Mouse (Mus musculus): ENCODE results near the gene Anxa7. TPM values are rescaled to one million over a fixed set of nuclear protein-coding genes. Genes with fewer than 3 reads are reported as not detected.

The Anxa7 gene
- polyA plus RNA-seq, 1 experiment from 2014 or later: 8.5 TPM

GRCm38 (mm10) chr14:20478385-20478784, 1.5 kb downstream of the Anxa7 start:
- Histone ChIP-seq H3K27ac (no peak overlapping the region), H3K9me3 (no peaks in the 10 kb centered on the region), H3K4me3 (replicated peaks) (no peak overlapping the region), H3K4me1 (replicated peaks) (peaks cover 4% of the 10 kb centered on the region), H3K27me3 (peaks cover 8% of the 10 kb centered on the region), H3K9ac (replicated peaks) (no peak overlapping the region), H3K36me3 (0 out of 2 replicates have a peak, but pooled peaks cover under 1% of the 10 kb centered on the region), H3K4me2 (replicated peaks) (no peak overlapping the region)
- ATAC-seq: no peak
- WGBS: 57% methylated on average over 3 of the region's 3 CpGs

- Histone ChIP-seq H3K9ac (replicated peaks) (no peak overlapping the region), H3K27me3 (peaks cover 8% of the 10 kb centered on the region), H3K4me1 (replicated peaks) (peaks cover 4% of the 10 kb centered on the region), H3K4me2 (replicated peaks) (no peak overlapping the region), H3K4me3 (replicated peaks) (no peak overlapping the region), H3K9me3 (no peaks in the 10 kb centered on the region), H3K36me3 (no peaks in the 10 kb centered on the region), H3K27ac (no peak overlapping the region)
- 43% methylated on average over 4 of the region's 4 CpGs for WGBS
- no peak for ATAC-seq
Measured at GRCm38 (mm10) chr14:20477261-20478025, 2.5 kb downstream of the Anxa7 start.

GRCm38 (mm10) chr14:20460216-20460615, 19.7 kb downstream of the Anxa7 start:
- H3K9ac ChIP-seq (replicated peaks): no peak overlapping the region
- no peak for ATAC-seq
- no peak overlapping the region for H3K27ac ChIP-seq
- no peak overlapping the region for H3K4me3 ChIP-seq (replicated peaks)
- WGBS: 84% methylated on average over 14 of the region's 14 CpGs
- no peak overlapping the region for H3K4me2 ChIP-seq (replicated peaks)
- no peaks in the 10 kb centered on the region for H3K4me1 ChIP-seq (replicated peaks)
- peaks cover 4% of the 10 kb centered on the region for H3K36me3 ChIP-seq
- no peaks in the 10 kb centered on the region for H3K27me3 ChIP-seq
- no peaks in the 10 kb centered on the region for H3K9me3 ChIP-seq

- H3K9ac ChIP-seq (replicated peaks): no peak overlapping the region
- H3K27me3 ChIP-seq: no peaks in the 10 kb centered on the region
- ATAC-seq: no peak
- H3K9me3 ChIP-seq: no peaks in the 10 kb centered on the region
- H3K4me1 ChIP-seq (replicated peaks): no peaks in the 10 kb centered on the region
- WGBS: 94% methylated on average over 9 of the region's 9 CpGs
- peaks cover 4% of the 10 kb centered on the region; the same call in 1 of the 2 replicates for H3K36me3 ChIP-seq
- H3K4me2 ChIP-seq (replicated peaks): no peak overlapping the region
- no peak overlapping the region for H3K27ac ChIP-seq
- H3K4me3 ChIP-seq (replicated peaks): no peak overlapping the region
Measured at GRCm38 (mm10) chr14:20458378-20458777, 21.6 kb downstream of the Anxa7 start.

- no peak for ATAC-seq
- whole genome bisulfite sequencing: 95% methylated on average over 5 of the region's 5 CpGs
- no peak overlapping the region for H3K4me3 ChIP-seq (replicated peaks)
- no peak overlapping the region for H3K4me2 ChIP-seq (replicated peaks)
- H3K9me3 ChIP-seq: no peaks in the 10 kb centered on the region
- 0 out of 2 replicates have a peak, but pooled peaks cover 5% of the 10 kb centered on the region for H3K4me1 ChIP-seq (replicated peaks)
- no peak overlapping the region for H3K27ac ChIP-seq
- no peaks in the 10 kb centered on the region for H3K27me3 ChIP-seq
- no peak overlapping the region for H3K9ac ChIP-seq (replicated peaks)
- H3K36me3 ChIP-seq: no peaks in the 10 kb centered on the region
Measured at GRCm38 (mm10) chr14:20452929-20453328, 27.0 kb downstream of the Anxa7 start.

GRCm38 (mm10) chr14:20451765-20452331, 28.1 kb downstream of the Anxa7 start, which contains the start of gene Cfap70:
Gene Cfap70, minus strand, starts transcription at chr14:20452226.
- Histone ChIP-seq H3K36me3 (no peaks in the 10 kb centered on the region), H3K4me3 (replicated peaks) (peak within 1 kb of the TSS; percentile 38), H3K27me3 (no peaks in the 10 kb centered on the region), H3K9me3 (no peaks in the 10 kb centered on the region), H3K4me1 (replicated peaks) (0 out of 2 replicates have a peak, but pooled peaks cover 5% of the 10 kb centered on the region), H3K4me2 (replicated peaks) (peak within 1 kb of the TSS; percentile 56), H3K9ac (replicated peaks) (peak within 1 kb of the TSS; percentile 17; the same call in 1 of the 2 replicates), H3K27ac (no peak within 1 kb of the TSS)
- 3% methylated on average over 15 of the region's 15 CpGs for WGBS
- peak; percentile 66 for ATAC-seq

GRCm38 (mm10) chr14:20451302-20451701, 28.6 kb downstream of the Anxa7 start:
- Histone ChIP-seq H3K9me3 (no peaks in the 10 kb centered on the region), H3K4me2 (replicated peaks) (peak overlapping the region; percentile 56), H3K27ac (no peak overlapping the region), H3K4me1 (replicated peaks) (0 out of 2 replicates have a peak, but pooled peaks cover 5% of the 10 kb centered on the region), H3K27me3 (no peaks in the 10 kb centered on the region), H3K4me3 (replicated peaks) (peak overlapping the region; percentile 38), H3K9ac (replicated peaks) (peak overlapping the region; percentile 17; the same call in 1 of the 2 replicates), H3K36me3 (no peaks in the 10 kb centered on the region)
- 0 out of 2 replicates have a peak, but pooled peaks have one; percentile 20 for ATAC-seq
- 14% methylated on average over 2 of the region's 2 CpGs for WGBS

- 64% methylated on average over 12 of the region's 12 CpGs for WGBS
- no peak for ATAC-seq
Measured at GRCm38 (mm10) chr14:20447209-20447608, 32.7 kb downstream of the Anxa7 start.

GRCm38 (mm10) chr14:20442252-20442651, 37.7 kb downstream of the Anxa7 start:
- H3K36me3 ChIP-seq: no peaks in the 10 kb centered on the region
- ATAC-seq: 0 out of 2 replicates have a peak, but pooled peaks have one; percentile 30
- H3K27me3 ChIP-seq: no peaks in the 10 kb centered on the region
- no peak overlapping the region for H3K4me3 ChIP-seq (replicated peaks)
- no peaks in the 10 kb centered on the region for H3K9me3 ChIP-seq
- no peak overlapping the region; the same call in 1 of the 2 replicates for H3K9ac ChIP-seq (replicated peaks)
- H3K4me2 ChIP-seq (replicated peaks): 0 out of 2 replicates have a peak overlapping the region, but pooled peaks have one; percentile 9
- no peak overlapping the region for H3K27ac ChIP-seq
- WGBS: 38% methylated on average over 17 of the region's 17 CpGs
- peaks cover 3% of the 10 kb centered on the region; the same call in 1 of the 2 replicates for H3K4me1 ChIP-seq (replicated peaks)

More at GRCm38 (mm10) chr14:20447209-20447608, 32.7 kb downstream of the Anxa7 start:
- Histone ChIP-seq H3K9me3 (no peaks in the 10 kb centered on the region), H3K36me3 (no peaks in the 10 kb centered on the region), H3K9ac (replicated peaks) (no peak overlapping the region), H3K4me3 (replicated peaks) (no peak overlapping the region), H3K4me2 (replicated peaks) (no peak overlapping the region), H3K27me3 (no peaks in the 10 kb centered on the region), H3K27ac (no peak overlapping the region), H3K4me1 (replicated peaks) (peaks cover 8% of the 10 kb centered on the region; the same call in 1 of the 2 replicates)

- H3K9me3 ChIP-seq: no peaks in the 10 kb centered on the region
- 77% methylated on average over 6 of the region's 6 CpGs for WGBS
- H3K9ac ChIP-seq (replicated peaks): no peak overlapping the region
- ATAC-seq: no peak
- H3K4me2 ChIP-seq (replicated peaks): no peak overlapping the region
- no peaks in the 10 kb centered on the region for H3K36me3 ChIP-seq
- no peak overlapping the region for H3K27ac ChIP-seq
- no peaks in the 10 kb centered on the region for H3K4me1 ChIP-seq (replicated peaks)
- no peaks in the 10 kb centered on the region for H3K27me3 ChIP-seq
- no peak overlapping the region for H3K4me3 ChIP-seq (replicated peaks)
Measured at GRCm38 (mm10) chr14:20436976-20437375, 43.0 kb downstream of the Anxa7 start.

GRCm38 (mm10) chr14:20432420-20432819, 47.5 kb downstream of the Anxa7 start:
- Histone ChIP-seq H3K9ac (replicated peaks) (no peak overlapping the region), H3K4me2 (replicated peaks) (no peak overlapping the region), H3K27ac (no peak overlapping the region), H3K4me1 (replicated peaks) (no peaks in the 10 kb centered on the region), H3K4me3 (replicated peaks) (no peak overlapping the region), H3K27me3 (no peaks in the 10 kb centered on the region), H3K9me3 (no peaks in the 10 kb centered on the region), H3K36me3 (no peaks in the 10 kb centered on the region)
- ATAC-seq: no peak
- 92% methylated on average over 4 of the region's 4 CpGs for WGBS

- Histone ChIP-seq H3K4me3 (replicated peaks) (no peak overlapping the region), H3K9ac (replicated peaks) (no peak overlapping the region), H3K9me3 (no peaks in the 10 kb centered on the region), H3K4me1 (replicated peaks) (no peaks in the 10 kb centered on the region), H3K27me3 (no peaks in the 10 kb centered on the region), H3K4me2 (replicated peaks) (no peak overlapping the region), H3K36me3 (no peaks in the 10 kb centered on the region), H3K27ac (no peak overlapping the region)
- 89% methylated on average over 6 of the region's 6 CpGs for WGBS
- no peak for ATAC-seq
Measured at GRCm38 (mm10) chr14:20431726-20432125, 48.2 kb downstream of the Anxa7 start.
